Mouse (Mus musculus) midbrain, postnatal 0 days (tissue): ENCODE results near the gene Bgn. TPM values are rescaled to one million over a fixed set of nuclear protein-coding genes. Genes with fewer than 3 reads are reported as not detected.

Experiments
- ATAC-seq: fragments of 200-750 bp; cut with Nextera tagmentation; 2 replicates; pipeline ENCODE4 v1.8.0; 2017; ENCODE audit warnings: moderate number of reproducible peaks, mild to moderate bottlenecking, moderate TSS enrichment, moderate library complexity; ENCODE audit not compliant: low FRiP score
- DNase-seq: peaks from one replicate; pipeline ENCODE4 v3.0.0-alpha.2; 2015; ENCODE audit warnings: low spot score
- H3K27ac ChIP-seq: fragments of 300-500 bp; sonication (generic); 2 replicates; pipeline ENCODE4 v1.5.1; 2014; ENCODE audit warnings: low read depth, mild to moderate bottlenecking, low read length, mixed read lengths
- H3K27me3 ChIP-seq: fragments of 300-500 bp; sonication (generic); 2 replicates; pipeline ENCODE4 v1.6.1; 2014; ENCODE audit warnings: low read length, control low read depth, mixed read lengths; ENCODE audit not compliant: insufficient read depth
- H3K36me3 ChIP-seq: fragments of 300-500 bp; sonication (generic); 2 replicates; pipeline ENCODE4 v1.6.1; 2014; ENCODE audit warnings: low read length, control low read depth, mixed read lengths; ENCODE audit not compliant: insufficient read depth
- H3K4me1 ChIP-seq: fragments of 300-500 bp; sonication (generic); 2 replicates; pipeline ENCODE4 v1.6.1; 2014; ENCODE audit warnings: mild to moderate bottlenecking, control low read depth, antibody characterized with exemption, low read length, mixed read lengths; ENCODE audit not compliant: insufficient read depth
- H3K4me2 ChIP-seq: fragments of 300-500 bp; sonication (generic); 2 replicates; pipeline ENCODE4 v1.6.1; 2014; ENCODE audit warnings: low read depth, mild to moderate bottlenecking, low read length, mixed read lengths; ENCODE audit not compliant: poor library complexity, severe bottlenecking
- H3K4me3 ChIP-seq: fragments of 300-500 bp; sonication (generic); 2 replicates; pipeline ENCODE4 v1.5.1; 2014; ENCODE audit warnings: low read depth, mild to moderate bottlenecking, low read length, moderate library complexity
- H3K9ac ChIP-seq: fragments of 300-500 bp; sonication (generic); replicated peaks from 2 replicates; pipeline ENCODE4 v1.6.1; 2014; ENCODE audit warnings: mild to moderate bottlenecking, low read length, moderate library complexity, mixed read lengths; ENCODE audit not compliant: poor library complexity, severe bottlenecking
- H3K9me3 ChIP-seq: fragments of 300-500 bp; sonication (generic); 2 replicates; pipeline ENCODE4 v1.6.1; 2016; ENCODE audit warnings: low read length, control low read depth
- CTCF ChIP-seq: IDR thresholded peaks from 2 replicates; pipeline ENCODE4 v1.5.1; 2016; ENCODE audit warnings: antibody characterized with exemption, mild to moderate bottlenecking
- WGBS: fragments of 180-500 bp; shearing (Covaris S2); extraction: QIAGEN DNeasy Blood & Tissue Kit; methylation state at CpG from one replicate; pipeline ENCODE4 v1.1.7; 2014; 5-methylcytosine and 5-hydroxymethylcytosine counted together
- polyA plus RNA-seq: library from polyadenylated mRNA; unstranded; fragments of >200 nt; fragmentation: Nextera tagmentation; extraction: Ambion mirVana; gene quantifications from 2 replicates; pipeline ENCODE4 v1.2.1, GENCODE M21; 2015
- total RNA-seq: library from RNA; depleted of rRNA; stranded (reverse); fragments of >200 nt; gene quantifications from 2 replicates; pipeline ENCODE4 v1.2.3, GENCODE M21; 2014

Bgn gene
- total and polyA plus RNA-seq, 2 experiments from 2014 or later: 19.8 to 44.6 TPM

- no peaks in the 10 kb centered on the region for H3K27me3 ChIP-seq
- H3K27ac ChIP-seq: no peak overlapping the region
- WGBS: 61% methylated on average over 12 of the region's 12 CpGs
- no peaks in the 10 kb centered on the region for H3K36me3 ChIP-seq
- ATAC-seq (no peak), DNase-seq (no peak)
- TF ChIP-seq CTCF: no peak
- H3K9me3 ChIP-seq: no peaks in the 10 kb centered on the region
- no peak overlapping the region for H3K4me2 ChIP-seq
- H3K4me1 ChIP-seq: no peaks in the 10 kb centered on the region
- H3K9ac ChIP-seq: no peak overlapping the region
- no peak overlapping the region for H3K4me3 ChIP-seq
Measured at GRCm38 (mm10) chrX:73474340-73475165, 8.8 kb upstream of the Bgn start.

GRCm38 (mm10) chrX:73475658-73476256, 7.6 kb upstream of the Bgn start:
- no peaks in the 10 kb centered on the region for H3K36me3 ChIP-seq
- 86% methylated on average over 1 of the region's 1 CpGs for WGBS
- H3K27me3 ChIP-seq: no peaks in the 10 kb centered on the region
- H3K27ac ChIP-seq: no peak overlapping the region
- H3K9ac ChIP-seq: no peak overlapping the region
- no peaks in the 10 kb centered on the region for H3K4me1 ChIP-seq
- TF ChIP-seq CTCF: no peak
- no peak overlapping the region for H3K4me2 ChIP-seq
- ATAC-seq (no peak), DNase-seq (no peak)
- H3K9me3 ChIP-seq: no peaks in the 10 kb centered on the region
- H3K4me3 ChIP-seq: no peak overlapping the region

DNA sequence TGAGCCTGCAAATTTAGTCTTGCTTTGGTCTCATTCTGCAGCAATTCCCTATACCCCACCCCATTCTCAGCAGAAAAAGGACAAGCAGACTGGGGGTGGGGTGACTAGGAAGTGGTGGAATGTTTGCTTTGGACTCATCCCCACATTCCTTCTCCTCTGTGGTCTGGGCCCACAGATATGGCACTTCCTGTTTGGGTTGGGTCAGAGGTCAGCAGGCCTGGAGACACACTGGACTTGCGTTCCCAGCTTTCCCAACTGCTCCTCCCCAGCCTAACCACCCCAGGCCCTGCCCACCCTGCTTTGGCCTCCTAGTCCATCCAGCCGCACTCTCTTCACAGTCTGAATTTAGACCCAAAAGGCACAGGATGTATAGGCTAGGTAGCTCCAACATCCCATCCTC, 6.8 kb upstream of the Bgn start:
- WGBS: 90% methylated on average over 2 of the region's 2 CpGs
- H3K36me3 ChIP-seq: no peaks in the 10 kb centered on the region
- H3K4me1 ChIP-seq: no peaks in the 10 kb centered on the region
- H3K4me2 ChIP-seq: no peak overlapping the region
- ATAC-seq: no peak
- no peak for TF ChIP-seq CTCF
- no peak overlapping the region for H3K4me3 ChIP-seq
- H3K9ac ChIP-seq: no peak overlapping the region
- H3K9me3 ChIP-seq: no peaks in the 10 kb centered on the region
- H3K27ac ChIP-seq: no peak overlapping the region
- no peaks in the 10 kb centered on the region for H3K27me3 ChIP-seq
- no peak for DNase-seq

DNA sequence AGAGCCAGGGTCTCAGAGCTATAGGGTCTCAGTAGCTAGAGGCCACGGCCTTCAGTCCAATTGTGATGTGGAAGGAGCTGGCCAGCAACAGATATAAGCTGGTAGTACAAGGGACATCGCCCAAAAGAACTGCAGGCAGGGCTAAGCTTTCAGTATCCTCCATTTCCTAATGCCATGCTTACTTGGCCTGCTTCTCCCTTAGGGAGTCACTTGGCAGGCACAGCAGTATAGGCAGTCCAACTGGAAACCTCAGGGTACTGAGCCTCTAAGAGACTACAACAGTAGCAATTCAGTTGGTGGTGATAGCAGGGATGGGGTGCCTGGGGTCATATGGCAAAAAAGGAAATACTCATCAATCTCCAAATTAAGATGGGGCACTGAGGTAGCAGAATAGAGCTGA, 5.9 kb upstream of the Bgn start:
- WGBS: 78% methylated on average over 2 of the region's 2 CpGs
- no peak for ATAC-seq
- no peak for TF ChIP-seq CTCF

DNA sequence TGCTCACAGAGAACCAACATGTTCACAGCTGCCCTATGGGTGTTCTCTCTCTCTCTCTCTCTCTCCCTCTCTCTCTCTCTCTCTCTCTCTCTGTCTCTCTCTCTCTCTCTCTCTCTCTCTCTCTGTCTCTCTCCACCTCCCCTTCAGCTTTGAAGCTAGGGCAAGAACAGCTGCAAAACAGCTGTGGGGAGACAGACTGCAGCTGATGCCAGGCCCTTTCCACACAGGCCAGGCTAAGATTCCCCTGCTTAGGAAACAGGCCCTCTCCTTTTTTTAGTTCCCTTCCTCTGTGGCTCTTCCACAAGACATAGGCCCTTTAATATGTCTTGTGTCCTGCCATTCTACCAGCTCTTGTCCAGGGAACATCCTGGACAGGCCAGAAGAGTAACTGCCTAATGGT, 3.7 kb upstream of the Bgn start:
- Histone ChIP-seq H3K4me2 (no peak overlapping the region), H3K36me3 (no peaks in the 10 kb centered on the region), H3K27ac (no peak overlapping the region), H3K4me3 (no peak overlapping the region), H3K9me3 (no peaks in the 10 kb centered on the region), H3K27me3 (no peaks in the 10 kb centered on the region), H3K9ac (no peak overlapping the region), H3K4me1 (no peaks in the 10 kb centered on the region)
- ATAC-seq (no peak), DNase-seq (no peak)
- TF ChIP-seq CTCF: no peak

More for the DNA sequence above, 5.9 kb upstream of the Bgn start:
- no peak overlapping the region for H3K9ac ChIP-seq
- H3K9me3 ChIP-seq: no peaks in the 10 kb centered on the region
- no peaks in the 10 kb centered on the region for H3K4me1 ChIP-seq
- no peak for DNase-seq
- no peaks in the 10 kb centered on the region for H3K36me3 ChIP-seq
- no peaks in the 10 kb centered on the region for H3K27me3 ChIP-seq
- no peak overlapping the region for H3K27ac ChIP-seq
- no peak overlapping the region for H3K4me3 ChIP-seq
- no peak overlapping the region for H3K4me2 ChIP-seq

DNA sequence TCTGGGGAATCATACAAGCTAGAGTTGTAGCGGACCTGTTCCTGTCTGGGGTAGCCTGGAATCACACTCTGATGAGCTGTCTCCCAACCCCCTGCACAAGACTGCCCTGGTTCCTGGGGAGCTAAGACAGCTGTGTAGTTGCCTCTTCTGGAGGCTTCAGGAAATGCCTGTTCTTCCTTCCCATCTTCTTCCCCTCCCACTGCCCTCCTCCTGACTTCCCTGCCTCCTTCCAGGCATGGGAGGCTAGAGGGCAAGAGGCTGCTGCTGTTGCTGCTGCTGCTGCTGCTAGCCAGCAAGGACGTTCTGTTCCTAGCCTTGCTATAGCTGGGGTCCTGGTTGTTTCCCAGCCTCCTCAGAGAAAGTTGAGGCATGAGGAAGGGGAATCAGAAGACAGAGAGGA, 3.1 kb upstream of the Bgn start:
- TF ChIP-seq CTCF: no peak
- H3K9ac ChIP-seq: no peak overlapping the region
- no peak overlapping the region for H3K27ac ChIP-seq
- ATAC-seq: no peak
- no peaks in the 10 kb centered on the region for H3K36me3 ChIP-seq
- H3K4me1 ChIP-seq: no peaks in the 10 kb centered on the region
- 73% methylated on average over 2 of the region's 2 CpGs for WGBS
- no peak for DNase-seq
- H3K27me3 ChIP-seq: no peaks in the 10 kb centered on the region
- H3K9me3 ChIP-seq: no peaks in the 10 kb centered on the region
- H3K4me2 ChIP-seq: no peak overlapping the region
- H3K4me3 ChIP-seq: no peak overlapping the region
